Comparison of ENCODE assay signal across 28 mouse cellular contexts in genomic region chr16:33415607-33416006, GRCm38 (mm10). TPM values are rescaled to one million over a fixed set of nuclear protein-coding genes. Genes with fewer than 3 reads are reported as not detected.
DNase-seq lines count a peak whose midpoint lies in the region; ATAC-seq lines count a peak whose summit lies in the region.
"Had no signal": no experiment of that assay in that cellular context is flagged by ENCODE, and none has a peak within 500 bp of the region (broad histone marks: within the 10 kb centered on the region; RNA-seq: fewer than 3 reads in every experiment).

No protein-coding gene starts in this region.

- H3K36me3 ChIP-seq in kidney, embryonic 15.5 days, result no peaks in the 10 kb centered on the region; the same call in 1 of the 2 replicates
- H3K36me3 ChIP-seq in limb, embryonic 15.5 days, result no peaks in the 10 kb centered on the region
- no peaks in the 10 kb centered on the region for H3K36me3 ChIP-seq in limb, embryonic 10.5 days
- H3K36me3 ChIP-seq: embryonic facial prominence, embryonic 12.5 days; embryonic facial prominence, embryonic 15.5 days; heart, embryonic 13.5 days had no signal

- peak; percentile 77 for DNase-seq in heart, adult 11 months
- DNase-seq in heart, postnatal 36 days, result no peak
- no peak for DNase-seq in kidney, adult 9 months
- no peak for DNase-seq in limb, embryonic 10.5 days (ENCODE audit: low spot score)
- DNase-seq in spleen, postnatal 4 days (ENCODE audit: low spot score in 2 of 2), result no peak
- DNase-seq: adrenal gland, postnatal 10 days; adrenal gland, postnatal 36 days; B cell, adult 2 months; cerebellum, adult 18-20 months; cerebellum, adult 9-10 months; cerebellum, postnatal 14 days; forebrain, postnatal 0 days; gastrocnemius, postnatal 10 days; gastrocnemius, postnatal 36 days; heart, postnatal 10 days; heart, postnatal 4 days had no signal

- H3K27ac ChIP-seq in kidney, embryonic 15.5 days, result 0 out of 2 replicates have a peak overlapping the region, but pooled peaks have one; percentile 3
- H3K27ac ChIP-seq in limb, embryonic 15.5 days, result 0 out of 2 replicates have a peak overlapping the region, but pooled peaks have one; percentile 24
- H3K27ac ChIP-seq in limb, embryonic 10.5 days, result no peak overlapping the region
- H3K27ac ChIP-seq: embryonic facial prominence, embryonic 12.5 days; embryonic facial prominence, embryonic 15.5 days; heart, embryonic 13.5 days; hindbrain, embryonic 14.5 days; hindbrain, postnatal 0 days had no signal

- peaks cover 33% of the 10 kb centered on the region for H3K4me1 ChIP-seq in kidney, embryonic 15.5 days
- H3K4me1 ChIP-seq in limb, embryonic 15.5 days, result peaks cover 21% of the 10 kb centered on the region; the same call in 1 of the 2 replicates
- peaks cover 13% of the 10 kb centered on the region for H3K4me1 ChIP-seq in limb, embryonic 10.5 days

- no peak overlapping the region for H3K4me2 ChIP-seq in kidney, embryonic 15.5 days
- no peak overlapping the region for H3K4me2 ChIP-seq in limb, embryonic 15.5 days
- H3K4me2 ChIP-seq: embryonic facial prominence, embryonic 12.5 days; embryonic facial prominence, embryonic 15.5 days; heart, embryonic 13.5 days; hindbrain, embryonic 14.5 days had no signal

- no peaks in the 10 kb centered on the region for H3K27me3 ChIP-seq in kidney, embryonic 15.5 days
- H3K27me3 ChIP-seq in limb, embryonic 15.5 days, result no peaks in the 10 kb centered on the region
- no peaks in the 10 kb centered on the region for H3K27me3 ChIP-seq in limb, embryonic 10.5 days (ENCODE audit: low read depth, poor library complexity, severe bottlenecking)
- H3K27me3 ChIP-seq: CH12.LX; embryonic facial prominence, embryonic 12.5 days; embryonic facial prominence, embryonic 15.5 days; heart, embryonic 13.5 days; Patski had no signal

- no peak overlapping the region for H3K4me3 ChIP-seq in kidney, embryonic 15.5 days (replicated peaks)
- no peak overlapping the region for H3K4me3 ChIP-seq in limb, embryonic 15.5 days
- no peak overlapping the region for H3K4me3 ChIP-seq in limb, embryonic 10.5 days
- H3K4me3 ChIP-seq: embryonic facial prominence, embryonic 12.5 days; embryonic facial prominence, embryonic 15.5 days; heart, embryonic 13.5 days had no signal

- H3K9ac ChIP-seq in kidney, embryonic 15.5 days, result no peak overlapping the region
- no peak overlapping the region for H3K9ac ChIP-seq in limb, embryonic 15.5 days
- H3K9ac ChIP-seq: embryonic facial prominence, embryonic 12.5 days; embryonic facial prominence, embryonic 15.5 days; forebrain, postnatal 0 days; heart, embryonic 13.5 days; hindbrain, embryonic 14.5 days had no signal

- intact Hi-C loops in heart, postnatal 36 days (cut with DNase I), result no loop called here

- H3K9me3 ChIP-seq in kidney, embryonic 15.5 days (replicated peaks), result no peaks in the 10 kb centered on the region
- H3K9me3 ChIP-seq in limb, embryonic 15.5 days, result no peaks in the 10 kb centered on the region
- H3K9me3 ChIP-seq in limb, embryonic 10.5 days (replicated peaks), result no peaks in the 10 kb centered on the region
- H3K9me3 ChIP-seq: embryonic facial prominence, embryonic 12.5 days; embryonic facial prominence, embryonic 15.5 days; G1E; heart, embryonic 13.5 days had no signal

- 67% methylated on average over 5 of the region's 5 CpGs for WGBS in kidney, embryonic 15.5 days
- WGBS in limb, embryonic 15.5 days, result 63% methylated on average over 5 of the region's 5 CpGs
- 92% methylated on average over 5 of the region's 5 CpGs for WGBS in limb, embryonic 10.5 days

- ATAC-seq in kidney, embryonic 15.5 days (replicated peaks; ENCODE audit: low FRiP score), result no peak
- ATAC-seq in limb, embryonic 15.5 days (ENCODE audit: insufficient number of reproducible peaks, low FRiP score, low TSS enrichment, low read depth), result no peak
- ATAC-seq: forebrain, embryonic 14.5 days; forebrain, postnatal 0 days; hindbrain, postnatal 0 days; inflammation-experienced regulatory T-cells, adult 6 months; Patski had no signal

RNA-seq across cellular contexts. Expression of gene Zfp148, which starts 35.0 kb away (rescaled TPM):
- total RNA-seq in heart, postnatal 36 days (2021), result 10 to 100 TPM; 37.8 to 37.9 TPM
- 57.7 and 59.9 TPM in 2 replicates for polyA plus RNA-seq in kidney, embryonic 15.5 days (2015; fragmentation: Nextera tagmentation; extraction: Ambion mirVana)
- polyA plus RNA-seq in limb, embryonic 15.5 days (2015; fragmentation: Nextera tagmentation; extraction: Ambion mirVana), result 58.4 and 60.9 TPM in 2 replicates
- polyA plus RNA-seq in limb, embryonic 10.5 days (2016; fragmentation: Nextera tagmentation; extraction: Ambion mirVana), result 44.2 and 49.2 TPM in 2 replicates
